Mouse (Mus musculus) limb, embryonic 10.5 days (tissue): ENCODE measurements around the gene Tbl1x. TPM values are rescaled to one million over a fixed set of nuclear protein-coding genes. Genes with fewer than 3 reads are reported as not detected.

Experiments used
- DNase-seq: peaks from one replicate; pipeline ENCODE4 v3.0.0-alpha.2; 2017; ENCODE audit warnings: low spot score
- H3K27ac ChIP-seq: fragments of 300-500 bp; sonication (generic); 2 replicates; pipeline ENCODE4 v1.5.1; 2016; ENCODE audit warnings: mild to moderate bottlenecking
- H3K27me3 ChIP-seq: fragments of 300-500 bp; sonication (generic); 2 replicates; pipeline ENCODE4 v1.6.1; 2016; ENCODE audit warnings: low read depth, mild to moderate bottlenecking; ENCODE audit not compliant: poor library complexity, severe bottlenecking
- H3K36me3 ChIP-seq: fragments of 300-500 bp; sonication (generic); 2 replicates; pipeline ENCODE4 v1.6.1; 2016; ENCODE audit warnings: mild to moderate bottlenecking, moderate library complexity
- H3K4me1 ChIP-seq: fragments of 300-500 bp; sonication (generic); 2 replicates; pipeline ENCODE4 v1.6.1; 2016
- H3K4me3 ChIP-seq: fragments of 300-500 bp; sonication (generic); 2 replicates; pipeline ENCODE4 v1.5.1; 2016; ENCODE audit warnings: mild to moderate bottlenecking, moderate library complexity
- H3K9me3 ChIP-seq: fragments of 300-500 bp; sonication (generic); replicated peaks from 2 replicates; pipeline ENCODE4 v1.6.1; 2016; ENCODE audit warnings: mild to moderate bottlenecking
- WGBS: fragments of 180-500 bp; shearing (Covaris S2); methylation state at CpG from one replicate; pipeline ENCODE4 v1.1.7; 2016; 5-methylcytosine and 5-hydroxymethylcytosine counted together
- polyA plus RNA-seq: library from polyadenylated mRNA; unstranded; fragments of >200 nt; fragmentation: Nextera tagmentation; extraction: Ambion mirVana; gene quantifications from 2 replicates; pipeline ENCODE4 v1.2.1, GENCODE M21; 2016

Tbl1x gene
- polyA plus RNA-seq, 1 experiment from 2014 or later, result 82.3 TPM

GRCm38 (mm10) chrX:77640301-77640700, 129.5 kb downstream of the Tbl1x start:
- no peak overlapping the region for H3K4me3 ChIP-seq
- no peaks in the 10 kb centered on the region for H3K27me3 ChIP-seq
- DNase-seq, result no peak
- H3K36me3 ChIP-seq, result peaks cover 32% of the 10 kb centered on the region
- no peak overlapping the region for H3K27ac ChIP-seq
- no peaks in the 10 kb centered on the region for H3K4me1 ChIP-seq
- WGBS, result 93% methylated on average over 4 of the region's 4 CpGs
- H3K9me3 ChIP-seq, result no peaks in the 10 kb centered on the region

- H3K4me1 ChIP-seq, result no peaks in the 10 kb centered on the region
- H3K27me3 ChIP-seq, result no peaks in the 10 kb centered on the region
- no peak overlapping the region for H3K27ac ChIP-seq
- DNase-seq, result no peak
- WGBS, result 93% methylated on average over 7 of the region's 7 CpGs
- H3K9me3 ChIP-seq, result no peaks in the 10 kb centered on the region
- peaks cover 84% of the 10 kb centered on the region for H3K36me3 ChIP-seq
- H3K4me3 ChIP-seq, result no peak overlapping the region
These were observed 135.4 kb downstream of the Tbl1x start for GRCm38 (mm10) chrX:77646164-77646563.

DNA sequence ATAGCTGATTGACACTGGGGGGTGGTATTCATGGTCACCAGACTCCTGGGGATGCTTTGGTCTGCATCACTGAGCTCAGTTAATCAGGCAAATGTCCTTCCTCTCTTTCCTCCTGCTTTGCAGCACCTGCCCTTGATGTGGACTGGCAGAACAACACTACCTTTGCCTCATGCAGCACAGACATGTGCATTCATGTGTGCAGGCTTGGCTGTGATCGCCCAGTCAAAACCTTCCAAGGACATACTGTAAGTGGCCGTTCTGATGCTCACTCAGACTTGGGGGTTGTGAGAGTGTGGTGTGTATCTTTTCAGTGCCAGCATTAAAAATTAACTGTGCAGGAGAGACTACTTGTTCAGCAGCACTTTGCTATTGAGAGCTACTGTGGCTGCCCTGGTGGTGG, 139.4 kb downstream of the Tbl1x start:
- peaks cover 95% of the 10 kb centered on the region for H3K36me3 ChIP-seq
- H3K9me3 ChIP-seq, result no peaks in the 10 kb centered on the region
- H3K27me3 ChIP-seq, result no peaks in the 10 kb centered on the region
- WGBS, result 96% methylated on average over 2 of the region's 2 CpGs
- no peak overlapping the region for H3K27ac ChIP-seq
- H3K4me3 ChIP-seq, result no peak overlapping the region
- DNase-seq, result no peak
- no peaks in the 10 kb centered on the region for H3K4me1 ChIP-seq

DNA sequence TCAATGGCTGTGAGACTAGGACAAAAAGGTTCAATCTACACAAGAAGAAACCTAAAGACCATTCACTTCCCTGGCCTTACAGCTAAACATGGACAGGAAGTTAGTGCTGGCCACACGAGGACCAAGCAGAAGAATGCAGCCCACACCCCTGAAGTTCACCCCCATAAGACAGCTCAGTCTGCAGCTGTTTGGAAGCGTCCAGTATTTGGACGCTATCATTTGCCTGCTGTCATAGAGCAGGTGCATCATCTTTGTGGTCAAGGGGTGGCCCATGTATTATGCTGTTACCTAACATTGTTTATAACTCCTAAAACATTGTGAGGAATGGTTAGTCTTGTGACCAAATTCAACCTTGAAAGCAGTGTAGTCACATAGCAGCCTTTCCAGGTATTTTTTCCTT, 151.2 kb downstream of the Tbl1x start:
- no peak overlapping the region for H3K27ac ChIP-seq
- H3K9me3 ChIP-seq, result no peaks in the 10 kb centered on the region
- H3K27me3 ChIP-seq, result no peaks in the 10 kb centered on the region
- H3K4me1 ChIP-seq, result no peaks in the 10 kb centered on the region
- WGBS, result 85% methylated on average over 3 of the region's 3 CpGs
- H3K36me3 ChIP-seq, result peaks cover 56% of the 10 kb centered on the region
- DNase-seq, result no peak
- H3K4me3 ChIP-seq, result no peak overlapping the region

DNA sequence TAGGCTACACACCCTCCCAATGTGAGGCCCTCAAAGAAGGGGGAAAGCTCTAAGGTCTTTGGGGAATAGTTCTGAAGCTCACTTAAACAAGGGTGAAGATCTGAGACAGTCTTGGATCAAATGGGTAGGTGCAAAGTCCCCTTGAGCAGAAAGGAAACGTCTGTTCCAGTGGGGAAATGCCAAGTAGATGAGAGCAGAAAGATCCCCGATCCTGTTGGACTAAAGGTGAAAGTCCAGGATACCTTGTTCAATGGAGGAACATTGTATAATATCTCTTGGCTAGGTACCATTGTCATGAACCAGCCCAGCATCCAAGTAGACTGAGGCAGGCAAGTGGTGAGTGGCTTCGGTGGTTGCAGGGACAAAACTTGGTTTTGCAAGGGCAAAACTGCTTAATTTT, 152.5 kb downstream of the Tbl1x start:
- DNase-seq, result no peak
- Histone ChIP-seq H3K4me3 (no peak overlapping the region), H3K36me3 (peaks cover 48% of the 10 kb centered on the region), H3K4me1 (no peaks in the 10 kb centered on the region), H3K9me3 (no peaks in the 10 kb centered on the region), H3K27me3 (no peaks in the 10 kb centered on the region), H3K27ac (no peak overlapping the region)
- WGBS, result 75% methylated on average over 3 of the region's 3 CpGs

DNA sequence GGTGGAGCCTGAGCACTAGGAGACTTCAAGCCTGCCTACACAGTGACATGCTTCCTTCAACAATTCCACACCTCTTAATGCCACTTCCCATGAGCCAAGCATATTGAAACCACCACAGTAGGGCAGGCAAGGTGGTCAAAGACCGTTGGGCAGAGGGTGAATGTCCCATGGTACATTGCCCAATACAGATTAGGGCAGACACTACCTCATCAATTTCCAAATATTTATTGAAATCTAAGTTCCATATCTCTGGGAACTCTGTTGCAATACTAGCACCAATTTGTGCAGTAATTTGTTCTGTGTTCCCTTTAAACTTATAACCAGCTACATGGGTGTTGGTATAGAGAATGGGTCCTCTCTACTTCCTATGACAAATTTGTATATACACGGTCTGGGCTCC, 154.2 kb downstream of the Tbl1x start:
- 91% methylated on average over 2 of the region's 2 CpGs for WGBS
- H3K4me1 ChIP-seq, result no peaks in the 10 kb centered on the region
- H3K27ac ChIP-seq, result no peak overlapping the region
- no peaks in the 10 kb centered on the region for H3K9me3 ChIP-seq
- H3K4me3 ChIP-seq, result no peak overlapping the region
- no peak for DNase-seq
- peaks cover 30% of the 10 kb centered on the region for H3K36me3 ChIP-seq
- no peaks in the 10 kb centered on the region for H3K27me3 ChIP-seq

- no peak for DNase-seq
- H3K27ac ChIP-seq, result no peak overlapping the region
- peaks cover 14% of the 10 kb centered on the region for H3K36me3 ChIP-seq
- WGBS, result 91% methylated on average over 1 of the region's 1 CpGs
- no peaks in the 10 kb centered on the region for H3K27me3 ChIP-seq
- H3K4me1 ChIP-seq, result no peaks in the 10 kb centered on the region
- no peaks in the 10 kb centered on the region for H3K9me3 ChIP-seq
- no peak overlapping the region for H3K4me3 ChIP-seq
These were observed 156.1 kb downstream of the Tbl1x start for GRCm38 (mm10) chrX:77666911-77667310.

GRCm38 (mm10) chrX:77667441-77667840, 156.6 kb downstream of the Tbl1x start:
- no peak for DNase-seq
- Histone ChIP-seq H3K36me3 (peaks cover 8% of the 10 kb centered on the region), H3K27me3 (no peaks in the 10 kb centered on the region), H3K4me1 (no peaks in the 10 kb centered on the region), H3K27ac (no peak overlapping the region), H3K9me3 (no peaks in the 10 kb centered on the region), H3K4me3 (no peak overlapping the region)

GRCm38 (mm10) chrX:77669779-77670550, 159.2 kb downstream of the Tbl1x start:
- Histone ChIP-seq H3K4me3 (no peak overlapping the region), H3K27me3 (no peaks in the 10 kb centered on the region), H3K36me3 (no peaks in the 10 kb centered on the region), H3K9me3 (no peaks in the 10 kb centered on the region), H3K4me1 (no peaks in the 10 kb centered on the region), H3K27ac (no peak overlapping the region)
- 73% methylated on average over 3 of the region's 3 CpGs for WGBS
- DNase-seq, result no peak
